Mouse (Mus musculus): Measurements from ENCODE around the gene Map2k5. TPM values are rescaled to one million over a fixed set of nuclear protein-coding genes. Genes with fewer than 3 reads are reported as not detected.
A peak's percentile ranks its signal among the peaks of the same experiment; 100 is the strongest.

The Map2k5 gene
- polyA plus RNA-seq, 1 experiment from 2014 or later: 28.7 TPM

DNA sequence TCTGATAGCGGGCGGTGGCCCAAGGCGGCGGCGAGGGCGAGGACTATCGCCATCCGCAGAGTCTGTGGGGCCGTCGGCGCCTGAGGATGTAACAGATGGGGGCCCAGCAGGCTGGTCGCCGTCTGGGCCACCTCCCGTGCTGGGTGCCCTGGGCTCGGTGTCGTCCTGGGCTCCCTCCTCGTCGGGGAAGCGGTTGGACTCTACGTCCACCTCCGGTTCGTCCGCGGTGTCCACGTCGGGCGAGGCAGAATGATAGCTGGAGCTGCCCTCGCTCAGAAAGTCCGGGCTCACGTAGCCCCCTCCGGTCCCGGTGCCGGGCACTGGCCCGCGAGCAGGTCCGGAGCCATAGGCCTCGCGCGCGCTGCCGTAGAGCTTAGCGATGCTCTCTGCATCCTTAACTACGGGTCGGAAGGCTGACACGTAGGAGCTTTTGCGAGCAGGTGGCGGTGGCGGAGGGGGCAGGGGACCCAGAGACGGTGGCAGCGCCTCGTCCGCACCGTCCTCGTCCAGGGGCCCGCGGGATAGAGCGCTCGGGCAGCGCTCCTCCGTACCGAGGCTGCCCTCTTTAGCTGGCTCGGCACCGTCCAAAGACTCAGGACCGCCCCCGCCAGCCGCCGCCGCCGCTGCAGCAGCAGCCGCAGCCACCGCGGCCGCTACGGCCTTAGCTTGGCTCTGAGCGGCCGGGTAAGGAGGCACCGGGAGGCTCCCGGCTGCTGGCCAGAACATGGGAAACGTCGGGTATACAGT is 233.0 kb downstream of the Map2k5 start:
- Histone ChIP-seq H3K27me3 (ENCODE audit: insufficient read depth, poor library complexity, severe bottlenecking) (peaks cover 100% of the 10 kb centered on the region), H3K4me3 (peak overlapping the region; percentile 49)
- no peak for DNase-seq (ENCODE audit: low spot score)

DNA sequence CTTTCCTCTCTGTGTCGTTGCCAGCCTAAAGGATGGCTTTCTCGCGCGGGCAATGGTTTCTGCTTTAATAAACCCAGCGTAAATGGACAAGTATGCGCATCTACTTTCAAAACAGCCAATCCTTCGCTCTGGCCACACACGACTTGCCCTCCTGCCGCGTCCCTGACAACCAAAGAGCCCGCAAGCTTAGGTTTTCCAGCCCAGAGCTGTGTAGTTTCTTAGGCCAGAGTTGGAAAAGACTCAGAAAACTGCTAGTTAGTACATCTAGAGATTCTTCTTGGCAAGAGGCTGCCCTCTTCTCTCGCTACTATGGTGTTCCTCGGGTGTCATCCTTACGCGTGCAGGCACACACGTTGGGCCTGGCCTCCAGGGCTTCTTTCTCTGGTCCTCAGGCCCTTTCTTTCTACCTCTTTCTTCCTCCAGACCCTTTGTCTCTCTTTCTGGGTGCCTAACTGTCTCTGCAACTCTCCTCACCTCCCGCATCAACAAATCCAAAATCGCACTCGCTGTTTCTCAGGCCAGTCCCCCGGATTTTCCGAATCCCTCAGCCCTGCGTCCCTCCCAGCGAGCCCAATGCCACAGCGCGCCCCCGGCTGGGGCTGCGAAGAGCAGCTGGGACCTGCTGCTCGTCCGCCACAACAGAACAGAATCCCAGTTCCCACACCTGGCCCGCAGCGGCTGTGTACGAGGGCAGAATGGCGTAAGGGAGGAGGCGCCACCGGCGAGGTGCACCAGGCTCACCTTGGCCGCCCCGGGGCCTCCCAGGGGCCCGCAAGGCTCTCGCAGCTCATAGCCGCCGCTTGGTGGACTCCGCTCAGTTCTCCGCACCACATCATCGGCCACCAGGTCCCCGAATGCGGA is 233.8 kb downstream of the Map2k5 start:
- Histone ChIP-seq H3K9me3 (no peaks in the 10 kb centered on the region), H3K27me3 (ENCODE audit: insufficient read depth, poor library complexity, severe bottlenecking) (peaks cover 100% of the 10 kb centered on the region), H3K4me3 (peak overlapping the region; percentile 49), H3K36me3 (no peaks in the 10 kb centered on the region), H3K27ac (no peak overlapping the region), H3K4me1 (peaks cover 67% of the 10 kb centered on the region)
- WGBS: 1% methylated on average over 47 of the region's 47 CpGs
- no peak for DNase-seq (ENCODE audit: low spot score)

More for the DNA sequence above, 233.0 kb downstream of the Map2k5 start:
- 2% methylated on average over 76 of the region's 80 CpGs for WGBS
- no peaks in the 10 kb centered on the region for H3K9me3 ChIP-seq
- no peaks in the 10 kb centered on the region for H3K36me3 ChIP-seq
- 0 out of 2 replicates have a peak overlapping the region, but pooled peaks have one; percentile 30 for H3K27ac ChIP-seq
- H3K4me1 ChIP-seq: peaks cover 72% of the 10 kb centered on the region

DNA sequence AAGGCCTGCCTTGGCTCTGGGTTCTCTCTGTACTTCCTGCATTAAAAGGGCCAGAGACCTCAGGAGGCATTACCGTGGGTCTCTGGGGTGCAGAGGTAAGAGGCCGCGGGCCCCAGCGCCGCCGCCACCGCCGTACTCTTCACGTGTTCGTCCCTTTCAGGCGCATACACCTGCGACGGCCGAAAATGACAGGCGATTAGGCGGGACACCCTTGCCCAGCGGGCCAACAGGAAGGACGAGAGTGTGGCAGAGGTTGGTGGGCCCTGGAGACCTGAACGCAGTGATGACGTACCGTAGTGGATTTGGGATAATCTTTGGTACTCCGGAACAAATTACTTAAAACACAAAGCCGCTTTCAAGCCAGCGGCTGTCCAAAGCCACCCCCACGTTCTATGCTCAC is 234.5 kb downstream of the Map2k5 start:
- Histone ChIP-seq H3K4me1 (peaks cover 68% of the 10 kb centered on the region), H3K36me3 (no peaks in the 10 kb centered on the region), H3K4me3 (peak overlapping the region; percentile 46), H3K27ac (no peak overlapping the region), H3K27me3 (ENCODE audit: insufficient read depth, poor library complexity, severe bottlenecking) (peaks cover 100% of the 10 kb centered on the region), H3K9me3 (no peaks in the 10 kb centered on the region)
- WGBS: 1% methylated on average over 25 of the region's 25 CpGs
- DNase-seq (ENCODE audit: low spot score): no peak

GRCm38 (mm10) chr9:63142335-63143036 is 235.2 kb downstream of the Map2k5 start:
- Histone ChIP-seq H3K27me3 (ENCODE audit: insufficient read depth, poor library complexity, severe bottlenecking) (peaks cover 100% of the 10 kb centered on the region), H3K9me3 (no peaks in the 10 kb centered on the region), H3K4me1 (peaks cover 71% of the 10 kb centered on the region), H3K36me3 (no peaks in the 10 kb centered on the region), H3K4me3 (peak overlapping the region; percentile 46), H3K27ac (no peak overlapping the region)
- under 1% methylated on average over 42 of the region's 42 CpGs for WGBS
- DNase-seq (ENCODE audit: low spot score): no peak

DNA sequence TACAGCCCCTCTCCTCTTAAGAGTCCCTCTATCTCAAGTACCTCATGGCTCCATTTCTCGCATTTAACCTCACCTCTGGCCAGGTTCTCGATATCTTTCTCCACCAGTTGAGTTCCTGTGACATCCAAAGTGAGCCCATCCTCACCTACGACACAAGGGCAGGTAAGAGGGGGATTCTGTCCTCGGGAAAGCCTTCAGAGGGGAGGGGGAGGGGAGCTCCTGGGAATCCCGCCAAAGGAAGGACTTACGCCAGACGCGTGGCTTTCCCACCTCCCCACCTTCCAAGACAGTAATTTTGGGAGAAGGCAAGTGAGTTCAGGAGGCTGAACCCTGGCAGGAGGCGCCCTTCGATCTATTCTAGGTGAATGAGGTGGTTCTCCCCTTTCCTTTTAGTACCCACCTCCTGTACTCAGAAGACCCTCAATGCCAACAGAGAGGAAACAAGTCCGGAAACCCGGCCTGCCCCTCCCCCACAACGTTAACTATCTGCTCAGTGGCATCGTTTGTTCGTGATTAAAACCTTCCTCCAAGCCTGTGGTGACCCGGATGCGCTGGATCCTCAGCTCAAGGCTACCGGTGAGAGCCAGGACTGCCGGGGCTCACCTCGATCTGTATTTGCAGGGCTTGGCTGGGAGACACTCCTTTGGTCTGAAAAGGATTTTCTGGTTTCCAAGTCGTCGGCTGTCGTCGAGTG is 235.9 kb downstream of the Map2k5 start:
- no peak for DNase-seq (ENCODE audit: low spot score)
- WGBS: 2% methylated on average over 24 of the region's 24 CpGs
- peaks cover 100% of the 10 kb centered on the region for H3K27me3 ChIP-seq (ENCODE audit: insufficient read depth, poor library complexity, severe bottlenecking)
- H3K27ac ChIP-seq: no peak overlapping the region
- no peaks in the 10 kb centered on the region for H3K36me3 ChIP-seq
- peaks cover 70% of the 10 kb centered on the region for H3K4me1 ChIP-seq
- H3K9me3 ChIP-seq: no peaks in the 10 kb centered on the region
- H3K4me3 ChIP-seq: peak overlapping the region; percentile 46

GRCm38 (mm10) chr9:63140211-63140610 is 237.5 kb downstream of the Map2k5 start:
- no peak overlapping the region for H3K27ac ChIP-seq
- H3K36me3 ChIP-seq: no peaks in the 10 kb centered on the region
- peaks cover 61% of the 10 kb centered on the region for H3K4me1 ChIP-seq
- no peaks in the 10 kb centered on the region for H3K9me3 ChIP-seq
- peaks cover 100% of the 10 kb centered on the region for H3K27me3 ChIP-seq (ENCODE audit: insufficient read depth, poor library complexity, severe bottlenecking)
- DNase-seq (ENCODE audit: low spot score): no peak
- no peak overlapping the region for H3K4me3 ChIP-seq
- WGBS: 4% methylated on average over 9 of the region's 9 CpGs

GRCm38 (mm10) chr9:63139661-63140060 is 238.0 kb downstream of the Map2k5 start:
- peaks cover 55% of the 10 kb centered on the region for H3K4me1 ChIP-seq
- no peaks in the 10 kb centered on the region for H3K9me3 ChIP-seq
- no peak for DNase-seq (ENCODE audit: low spot score)

GRCm38 (mm10) chr9:63138481-63138967 is 239.2 kb downstream of the Map2k5 start:
- peaks cover 100% of the 10 kb centered on the region for H3K27me3 ChIP-seq (ENCODE audit: insufficient read depth, poor library complexity, severe bottlenecking)
- H3K36me3 ChIP-seq: no peaks in the 10 kb centered on the region
- H3K27ac ChIP-seq: no peak overlapping the region
- H3K9me3 ChIP-seq: no peaks in the 10 kb centered on the region
- H3K4me3 ChIP-seq: peak overlapping the region; percentile 51
- no peak for DNase-seq (ENCODE audit: low spot score)
- peaks cover 50% of the 10 kb centered on the region for H3K4me1 ChIP-seq
- under 1% methylated on average over 31 of the region's 31 CpGs for whole genome bisulfite sequencing

More at GRCm38 (mm10) chr9:63139661-63140060, 238.0 kb downstream of the Map2k5 start:
- Histone ChIP-seq H3K36me3 (no peaks in the 10 kb centered on the region), H3K27ac (no peak overlapping the region), H3K4me3 (no peak overlapping the region), H3K27me3 (ENCODE audit: insufficient read depth, poor library complexity, severe bottlenecking) (peaks cover 100% of the 10 kb centered on the region)
- WGBS: 2% methylated on average over 17 of the region's 17 CpGs

- H3K4me3 ChIP-seq: 0 out of 2 replicates have a peak overlapping the region, but pooled peaks have one; percentile 12
- WGBS: 4% methylated on average over 6 of the region's 6 CpGs
- H3K27ac ChIP-seq: no peak overlapping the region
- H3K9me3 ChIP-seq: no peaks in the 10 kb centered on the region
- H3K27me3 ChIP-seq (ENCODE audit: insufficient read depth, poor library complexity, severe bottlenecking): peaks cover 92% of the 10 kb centered on the region
- no peak for DNase-seq (ENCODE audit: low spot score)
- peaks cover 43% of the 10 kb centered on the region for H3K4me1 ChIP-seq
- H3K36me3 ChIP-seq: no peaks in the 10 kb centered on the region
These were observed 240.1 kb downstream of the Map2k5 start for GRCm38 (mm10) chr9:63137615-63137915.

GRCm38 (mm10) chr9:63136756-63137614 is 240.7 kb downstream of the Map2k5 start:
- H3K27ac ChIP-seq: no peak overlapping the region
- no peaks in the 10 kb centered on the region for H3K9me3 ChIP-seq
- DNase-seq (ENCODE audit: low spot score): no peak
- H3K36me3 ChIP-seq: no peaks in the 10 kb centered on the region
- 0 out of 2 replicates have a peak overlapping the region, but pooled peaks have one; percentile 12 for H3K4me3 ChIP-seq
- peaks cover 86% of the 10 kb centered on the region for H3K27me3 ChIP-seq (ENCODE audit: insufficient read depth, poor library complexity, severe bottlenecking)
- H3K4me1 ChIP-seq: peaks cover 41% of the 10 kb centered on the region
- 2% methylated on average over 19 of the region's 19 CpGs for WGBS

DNA sequence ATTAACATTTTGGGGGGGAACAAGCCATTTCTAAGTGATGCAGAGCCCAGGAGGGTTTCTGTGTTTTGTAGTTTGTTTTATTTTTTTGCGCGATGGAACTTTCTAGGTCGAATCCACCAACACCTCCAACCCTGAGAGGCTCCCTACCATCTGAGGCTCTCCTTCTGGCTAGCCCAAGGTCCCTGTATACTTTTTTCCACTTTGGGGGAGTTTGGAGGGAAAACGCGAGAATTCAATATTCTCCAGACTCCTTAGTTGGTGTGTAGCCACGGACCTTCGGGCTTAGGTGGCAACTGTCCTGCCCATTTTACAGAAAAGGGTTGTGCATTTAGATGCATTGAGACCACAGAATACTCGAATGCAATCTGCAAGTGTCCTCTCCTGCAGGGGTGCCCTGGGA is 241.5 kb downstream of the Map2k5 start:
- Histone ChIP-seq H3K9me3 (no peaks in the 10 kb centered on the region), H3K36me3 (no peaks in the 10 kb centered on the region), H3K4me3 (no peak overlapping the region), H3K4me1 (peaks cover 41% of the 10 kb centered on the region), H3K27ac (no peak overlapping the region), H3K27me3 (ENCODE audit: insufficient read depth, poor library complexity, severe bottlenecking) (peaks cover 84% of the 10 kb centered on the region)
- no peak for DNase-seq (ENCODE audit: low spot score)
- WGBS: 6% methylated on average over 8 of the region's 8 CpGs
